Mouse (Mus musculus) liver, embryonic 14.5 days (tissue): ENCODE measurements around the gene Zg16. TPM values are rescaled to one million over a fixed set of nuclear protein-coding genes. Genes with fewer than 3 reads are reported as not detected.

Source experiments
- ATAC-seq: fragments of 200-750 bp; cut with Nextera tagmentation; 2 replicates; pipeline ENCODE4 v1.8.0; 2017; ENCODE audit warnings: moderate number of reproducible peaks, mild to moderate bottlenecking, moderate library complexity; ENCODE audit not compliant: insufficient read depth
- DNase-seq, 3 experiments: peaks; one replicate each; pipeline ENCODE4 v3.0.0-alpha.2; 2012 to 2013; ENCODE audit warnings: low read depth in 3 of 3, low spot score in 3 of 3
- H3K27ac ChIP-seq: fragments of 300-500 bp; sonication (generic); 2 replicates; pipeline ENCODE4 v1.5.1; 2014; ENCODE audit warnings: moderate library complexity, mild to moderate bottlenecking, control low read depth, inconsistent platforms
- H3K27me3 ChIP-seq: fragments of 300-500 bp; sonication (generic); 2 replicates; pipeline ENCODE4 v1.6.1; 2014; ENCODE audit warnings: mild to moderate bottlenecking, low read length, moderate library complexity; ENCODE audit not compliant: control insufficient read depth, insufficient read depth
- H3K36me3 ChIP-seq: fragments of 300-500 bp; sonication (generic); replicated peaks from 2 replicates; pipeline ENCODE4 v1.6.1; 2014; ENCODE audit warnings: low read depth; ENCODE audit not compliant: control insufficient read depth, insufficient read depth
- H3K4me1 ChIP-seq, 2 experiments: fragments of 200-500 bp in 1 of 2; fragments of 300-500 bp in 1 of 2; sonication (generic) in 1 of 2; replicated peaks; 2 replicates each; pipeline ENCODE4 v1.6.1; 2012 to 2014; ENCODE audit warnings: antibody characterized with exemption in 1 of 2, inconsistent platforms in 1 of 2, low read length in 1 of 2; ENCODE audit not compliant: control insufficient read depth in 2 of 2, insufficient read depth in 2 of 2
- H3K4me2 ChIP-seq: fragments of 300-500 bp; sonication (generic); 2 replicates; pipeline ENCODE4 v1.6.1; 2014; ENCODE audit warnings: low read depth, mild to moderate bottlenecking, control low read depth, moderate library complexity
- H3K4me3 ChIP-seq, 2 experiments: fragments of 200-500 bp in 1 of 2; fragments of 300-500 bp in 1 of 2; sonication (generic) in 1 of 2; 2 replicates each; pipeline ENCODE4 v1.5.1; 2012 to 2014; ENCODE audit warnings: low read depth in 2 of 2, low read length in 2 of 2, mild to moderate bottlenecking in 2 of 2, control low read depth in 1 of 2, inconsistent platforms in 1 of 2, moderate library complexity in 1 of 2; ENCODE audit not compliant: insufficient read depth in 1 of 2
- H3K9ac ChIP-seq: fragments of 300-500 bp; sonication (generic); replicated peaks from 2 replicates; pipeline ENCODE4 v1.6.1; 2014; ENCODE audit warnings: mild to moderate bottlenecking, control low read depth, moderate library complexity
- H3K9me3 ChIP-seq: fragments of 300-500 bp; sonication (generic); 2 replicates; pipeline ENCODE4 v1.6.1; 2016; ENCODE audit warnings: low read length, mixed read lengths; ENCODE audit not compliant: control insufficient read depth
- CTCF ChIP-seq: IDR thresholded peaks from 2 replicates; pipeline ENCODE4 v1.5.1; 2016; ENCODE audit warnings: antibody characterized with exemption, low read depth, control low read depth
- EP300 ChIP-seq: IDR thresholded peaks from 2 replicates; pipeline ENCODE4 v1.6.1; 2016; ENCODE audit warnings: antibody characterized with exemption, low read depth
- WGBS: fragments of 180-500 bp; shearing (Covaris S2); extraction: QIAGEN DNeasy Blood & Tissue Kit; methylation state at CpG from one replicate; pipeline ENCODE4 v1.1.7; 2014; ENCODE audit not compliant: insufficient replicate concordance; 5-methylcytosine and 5-hydroxymethylcytosine counted together
- polyA plus RNA-seq, 2 experiments: library from polyadenylated mRNA; depleted of rRNA in 1 of 2; stranded (reverse) in 1 of 2; unstranded in 1 of 2; fragments of >200 nt; fragmentation: Nextera tagmentation in 1 of 2; extraction: Ambion mirVana in 1 of 2; gene quantifications; 2 replicates each; pipeline versions ENCODE4 v1.2.1 to v1.2.3; 2012 to 2014

The Zg16 gene
- polyA plus RNA-seq, 2 experiments = 0.08 TPM; not detected in 1

DNA sequence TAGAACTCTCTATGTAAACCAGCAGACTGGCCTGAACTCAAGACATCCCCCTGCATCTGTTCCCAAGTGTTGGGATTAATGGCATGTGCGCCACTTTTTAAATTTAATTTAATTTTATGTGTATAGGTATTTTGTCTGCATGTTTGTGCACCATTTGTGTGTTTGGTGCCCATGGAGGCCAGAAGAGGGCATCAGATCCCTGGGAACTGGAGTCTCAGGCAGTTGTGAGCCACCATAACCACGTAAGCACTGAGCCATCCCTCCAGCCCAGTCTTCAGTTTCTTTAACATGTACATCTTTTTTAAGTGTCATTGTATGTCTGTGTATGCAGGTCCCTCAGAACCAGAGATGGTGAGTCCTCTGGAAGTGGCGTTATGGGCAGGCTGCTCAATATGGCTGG lies 9.4 kb downstream of the Zg16 start:
- DNase-seq (no peak), ATAC-seq (no peak)
- 58% methylated on average over 3 of the region's 3 CpGs for WGBS

DNA sequence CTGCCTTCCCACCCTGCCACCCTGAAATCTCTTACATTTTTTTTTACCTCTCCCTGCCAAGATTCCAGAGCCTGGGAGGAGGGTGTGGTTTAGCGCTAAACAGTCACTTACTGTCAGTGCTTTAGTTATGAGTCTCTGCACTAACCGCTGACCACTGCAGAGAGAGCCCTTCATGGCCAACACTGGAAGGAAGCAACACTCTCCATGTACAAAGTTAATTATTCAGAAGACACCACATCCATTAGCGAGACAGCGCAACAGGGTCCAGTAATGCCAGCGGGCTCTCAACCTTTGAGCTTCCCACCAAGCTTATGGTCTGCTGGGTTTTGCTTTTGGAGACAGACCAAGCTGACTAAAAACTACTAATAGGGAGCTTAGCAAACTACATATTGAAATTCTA lies 10.9 kb downstream of the Zg16 start:
- H3K4me3 ChIP-seq = no peak overlapping the region
- no peak overlapping the region for H3K4me2 ChIP-seq
- no peaks in the 10 kb centered on the region for H3K27me3 ChIP-seq
- no peak for DNase-seq
- H3K36me3 ChIP-seq = no peaks in the 10 kb centered on the region
- H3K9ac ChIP-seq = no peak overlapping the region
- ATAC-seq = no peak
- H3K4me1 ChIP-seq = peaks cover 0 to 2% of the 10 kb centered on the region in 2 experiments; a peak in 1 of 4 replicates
- no peak overlapping the region for H3K27ac ChIP-seq
- 88% methylated on average over 5 of the region's 5 CpGs for WGBS
- H3K9me3 ChIP-seq = no peaks in the 10 kb centered on the region; the same call in 1 of the 2 replicates
- TF ChIP-seq EP300 (no peak), CTCF (no peak)

More for the DNA sequence above, 9.4 kb downstream of the Zg16 start:
- TF ChIP-seq CTCF (peak; percentile 59), EP300 (no peak)
- no peak overlapping the region for H3K4me3 ChIP-seq
- no peak overlapping the region for H3K9ac ChIP-seq
- no peaks in the 10 kb centered on the region; the same call in 1 of the 2 replicates for H3K9me3 ChIP-seq
- H3K27me3 ChIP-seq = no peaks in the 10 kb centered on the region
- no peak overlapping the region for H3K4me2 ChIP-seq
- H3K27ac ChIP-seq = no peak overlapping the region
- no peaks in the 10 kb centered on the region for H3K36me3 ChIP-seq
- H3K4me1 ChIP-seq = peaks cover 0 to 5% of the 10 kb centered on the region in 2 experiments; a peak in 1 of 4 replicates

DNA sequence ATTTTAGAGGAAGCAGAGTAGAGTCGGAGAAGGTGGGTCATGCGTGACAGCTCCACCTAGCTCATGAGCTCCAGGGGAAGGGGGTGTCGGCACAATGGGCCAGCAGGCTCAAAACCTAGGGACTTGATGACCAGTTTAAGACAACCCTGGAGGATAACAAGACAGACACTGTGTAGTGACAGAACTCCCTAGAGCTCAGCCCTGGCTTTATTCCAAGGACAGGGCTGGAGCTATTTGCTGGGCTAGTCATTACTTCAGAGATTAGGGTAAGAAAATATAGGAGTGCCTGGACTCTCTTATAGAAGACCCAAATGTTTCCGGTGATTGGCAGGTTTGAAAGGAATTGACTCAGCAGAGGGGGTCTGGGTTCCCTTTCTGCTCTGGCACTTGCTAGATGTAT lies 13.9 kb downstream of the Zg16 start:
- Histone ChIP-seq H3K27me3 (no peaks in the 10 kb centered on the region), H3K36me3 (no peaks in the 10 kb centered on the region), H3K9ac (no peak overlapping the region), H3K4me2 (no peak overlapping the region), H3K4me3 (no peak overlapping the region), H3K4me1 (no peaks in the 10 kb centered on the region), H3K9me3 (no peaks in the 10 kb centered on the region; the same call in 1 of the 2 replicates), H3K27ac (no peak overlapping the region)
- ATAC-seq (no peak), DNase-seq (no peak)
- TF ChIP-seq CTCF (no peak), EP300 (no peak)
- WGBS = 76% methylated on average over 4 of the region's 4 CpGs

DNA sequence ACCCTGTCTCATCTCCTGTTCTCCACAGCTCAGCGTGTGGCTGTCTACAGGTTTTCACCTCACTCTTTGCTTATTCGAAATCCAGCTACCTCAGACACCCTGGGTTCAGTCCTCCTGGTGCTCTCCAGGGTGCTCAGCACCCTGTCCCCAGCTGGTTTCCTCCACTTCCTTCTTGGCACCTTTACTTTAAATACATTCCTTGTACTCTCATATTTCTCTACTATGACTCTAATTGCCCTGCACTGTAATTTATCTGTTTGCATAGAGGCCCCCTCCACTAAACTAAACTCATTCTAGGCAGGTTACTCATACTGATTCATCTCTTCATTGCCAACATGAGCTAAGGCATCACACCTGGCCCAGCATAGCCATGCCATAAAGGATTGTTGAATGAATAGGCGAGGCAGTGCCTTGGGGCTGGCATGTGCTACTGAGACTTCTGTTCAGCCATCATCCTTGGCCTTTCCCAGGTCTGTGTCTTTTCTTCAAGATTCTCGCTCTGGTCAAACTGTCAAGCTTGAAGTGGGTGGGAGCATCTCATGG lies 16.2 kb downstream of the Zg16 start:
- 55% methylated on average over 4 of the region's 4 CpGs for WGBS

DNA sequence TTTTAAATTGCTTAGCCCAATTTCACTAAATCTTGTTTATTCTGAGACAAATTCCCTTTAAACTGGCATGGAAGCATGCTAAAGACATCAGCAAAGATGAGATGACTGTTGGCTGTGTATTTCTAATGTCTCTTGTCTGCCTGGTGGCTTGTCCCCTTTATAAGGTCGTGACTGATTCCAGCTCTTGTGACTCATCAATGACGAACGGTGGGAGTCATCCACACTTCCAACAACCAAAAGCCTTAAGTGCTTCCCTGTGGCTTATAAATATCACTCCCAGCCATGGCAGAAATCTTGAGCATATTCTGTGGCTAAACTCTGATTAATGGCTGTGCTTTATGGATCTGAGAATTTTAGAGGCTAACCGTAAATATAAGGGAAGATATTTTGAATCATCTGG lies 20.8 kb downstream of the Zg16 start:
- DNase-seq = no peak
- ATAC-seq = no peak
- WGBS = 69% methylated on average over 4 of the region's 4 CpGs

More for the DNA sequence above, 16.2 kb downstream of the Zg16 start:
- no peak for TF ChIP-seq CTCF
- no peak for TF ChIP-seq EP300
- Histone ChIP-seq H3K9ac (no peak overlapping the region), H3K4me2 (no peak overlapping the region), H3K4me1 (no peaks in the 10 kb centered on the region), H3K4me3 (no peak overlapping the region), H3K9me3 (no peaks in the 10 kb centered on the region; the same call in 1 of the 2 replicates), H3K27ac (no peak overlapping the region), H3K36me3 (no peaks in the 10 kb centered on the region), H3K27me3 (no peaks in the 10 kb centered on the region)
- ATAC-seq (no peak), DNase-seq (no peak)

More for the DNA sequence above, 20.8 kb downstream of the Zg16 start:
- no peak for TF ChIP-seq EP300
- TF ChIP-seq CTCF = no peak
- Histone ChIP-seq H3K9ac (no peak overlapping the region), H3K4me2 (no peak overlapping the region), H3K27ac (no peak overlapping the region), H3K36me3 (no peaks in the 10 kb centered on the region), H3K4me1 (no peaks in the 10 kb centered on the region), H3K27me3 (no peaks in the 10 kb centered on the region), H3K4me3 (no peak overlapping the region), H3K9me3 (no peaks in the 10 kb centered on the region)
